Mouse (Mus musculus) stomach, postnatal 0 days (tissue): ENCODE measurements around the gene Hoxa3.

ENCODE experiments used
- CTCF ChIP-seq: IDR thresholded peaks from 2 replicates; pipeline ENCODE4 v1.5.1; 2016; ENCODE audit warnings: antibody characterized with exemption, low read depth, mild to moderate bottlenecking, moderate library complexity
- EP300 ChIP-seq: optimal IDR thresholded peaks from 2 replicates; pipeline ENCODE3; 2016; ENCODE audit warnings: antibody characterized with exemption

DNA sequence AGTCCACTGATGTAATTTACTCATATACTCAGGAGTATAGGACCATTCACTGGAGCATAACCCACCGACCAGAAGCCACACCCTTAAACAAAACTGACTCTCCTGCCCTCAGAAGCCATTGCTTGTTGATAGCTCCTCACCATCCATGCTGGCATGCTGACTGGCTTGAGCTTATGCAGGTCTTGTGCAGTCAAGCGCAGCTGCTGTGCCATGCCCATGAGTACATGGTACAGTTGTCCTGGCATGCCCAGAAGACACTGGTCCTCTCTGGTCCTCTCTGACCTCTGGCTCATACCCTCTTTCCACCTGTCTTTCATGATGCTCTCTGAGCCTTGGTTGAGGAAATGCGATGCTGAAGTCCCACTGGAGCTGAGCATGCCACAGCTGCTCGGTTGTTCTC, 89.5 kb downstream of the Hoxa3 start:
- TF ChIP-seq CTCF (no peak), EP300 (no peak)
